Mouse (Mus musculus): ENCODE data around the gene Gpr171.

The Gpr171 gene

DNA sequence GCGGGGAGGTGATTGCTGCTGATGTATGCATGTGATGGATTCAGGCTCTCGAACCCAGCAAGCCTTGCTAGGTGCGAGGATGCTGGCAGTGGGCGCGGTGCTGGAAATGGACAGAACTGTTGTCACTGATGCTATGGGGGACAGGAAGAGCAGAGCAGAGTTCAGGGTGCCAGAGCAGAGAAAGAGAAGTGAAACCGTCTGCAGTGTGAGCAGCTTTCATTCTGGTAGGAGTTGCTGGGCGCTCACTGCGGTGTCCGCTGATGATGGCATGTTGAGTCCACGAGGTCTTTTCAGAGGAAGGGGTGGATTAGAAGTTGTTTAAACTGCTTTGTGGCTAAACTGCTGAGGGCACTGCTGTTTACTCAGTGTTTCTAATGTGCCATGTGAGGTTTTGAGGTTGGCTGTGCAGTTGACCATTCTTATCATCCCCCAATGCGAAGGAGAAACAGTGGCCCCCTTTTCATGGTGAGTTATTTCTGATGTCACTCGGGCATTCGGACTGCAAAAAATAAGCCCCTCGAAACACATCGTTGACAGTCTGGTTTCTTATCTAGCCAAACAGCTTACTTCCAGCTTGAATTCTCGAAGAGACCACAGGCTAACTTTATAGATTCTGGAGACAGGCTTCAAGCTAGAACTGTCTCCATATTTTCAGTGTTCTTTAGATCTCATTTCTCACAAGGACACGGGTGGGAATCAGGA is 46.6 kb downstream of the Gpr171 start:
- DNase-seq (ENCODE audit: low read depth, low spot score) = no peak
